Mouse (Mus musculus) heart, adult 8-10 months (tissue): ENCODE measurements around the gene Zfp618. TPM values are rescaled to one million over a fixed set of nuclear protein-coding genes. Genes with fewer than 3 reads are reported as not detected.

Experiments used
- DNase-seq: peaks from one replicate; pipeline ENCODE4 v3.0.0; 2022; ENCODE audit warnings: low spot score
- total RNA-seq, 4 experiments: library from RNA; stranded (reverse); gene quantifications; 2 replicates each; pipeline ENCODE4 v1.2.4; 2022

Gene Zfp618
- total RNA-seq, 4 experiments from 2014 or later = 0.19 to 0.47 (median 0.24) TPM

GRCm38 (mm10) chr4:63155596-63155995 is 190.2 kb downstream of the Zfp618 start:
- no peak for DNase-seq

- DNase-seq = no peak
These were observed 191.6 kb downstream of the Zfp618 start for GRCm38 (mm10) chr4:63156726-63157634.

- no peak for DNase-seq
These were observed 192.8 kb downstream of the Zfp618 start for GRCm38 (mm10) chr4:63158192-63158591.

- DNase-seq = peak; percentile 78
These were observed 193.7 kb downstream of the Zfp618 start for GRCm38 (mm10) chr4:63158961-63159592.

GRCm38 (mm10) chr4:63165636-63166035 is 200.3 kb downstream of the Zfp618 start:
- DNase-seq = no peak

GRCm38 (mm10) chr4:63166323-63166722 is 200.9 kb downstream of the Zfp618 start:
- DNase-seq = no peak

- no peak for DNase-seq
These were observed 204.7 kb downstream of the Zfp618 start for GRCm38 (mm10) chr4:63170061-63170460.

- DNase-seq = no peak
These were observed 205.7 kb downstream of the Zfp618 start for GRCm38 (mm10) chr4:63171122-63171521.

GRCm38 (mm10) chr4:63171969-63172685 is 206.8 kb downstream of the Zfp618 start, which contains the start of gene Kif12:
TSS of gene Kif12 (minus strand) at chr4:63172131.
- DNase-seq = no peak

GRCm38 (mm10) chr4:63181556-63181955 is 216.2 kb downstream of the Zfp618 start:
- peak; percentile 19 for DNase-seq

- no peak for DNase-seq
These were observed 221.0 kb downstream of the Zfp618 start for GRCm38 (mm10) chr4:63186281-63186870.

Other genes starting within 250 kb of the Zfp618 start
- not detected for gene Ambp, start 189.2 kb downstream of the Zfp618 start, total RNA-seq
- not detected for gene Kif12, start 206.6 kb downstream of the Zfp618 start, total RNA-seq
- 1 to 10 TPM; 1.1 to 1.5 (median 1.4) TPM for gene Col27a1, start 248.4 kb downstream of the Zfp618 start, total RNA-seq